In the genomic region with DNA sequence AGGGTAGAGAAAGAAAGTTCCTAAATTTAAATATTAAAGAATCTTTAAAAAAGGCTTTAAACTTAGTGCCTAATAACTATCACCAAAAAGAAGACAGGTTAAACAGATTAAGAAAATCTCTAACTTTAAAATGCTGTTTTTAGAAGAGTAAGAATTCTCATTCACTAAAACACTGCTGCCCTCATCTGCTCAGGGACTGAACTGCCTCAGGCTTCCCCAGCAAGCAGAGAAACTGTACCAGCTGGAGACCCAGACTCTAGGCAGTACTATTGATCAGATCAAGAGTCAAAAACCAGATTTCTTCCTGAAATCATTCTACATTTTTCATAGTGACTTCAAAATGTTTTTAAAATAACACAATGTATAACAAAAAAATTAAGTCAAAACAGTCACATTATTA, we compare ENCODE assay signal across 7 mouse cellular contexts. TPM values are rescaled to one million over a fixed set of nuclear protein-coding genes. Genes with fewer than 3 reads are reported as not detected.
DNase-seq lines count a peak whose midpoint lies in the region; TF ChIP-seq lines count a peak whose summit lies in the region.

No protein-coding gene starts in this region.

- peak; percentile 61 for TF ChIP-seq CTCF in cortical plate, adult 2 months (IDR thresholded peaks at IDR 0.05; ENCODE audit: extremely low read depth, insufficient read depth, low read length)

- TF ChIP-seq POLR2A in cortical plate, adult 2 months (IDR thresholded peaks at IDR 0.05; ENCODE audit: extremely low read depth, insufficient read depth, low read length): no peak

- DNase-seq in heart, postnatal 4 days: peak; percentile 36
- no peak for DNase-seq in heart, adult 8-10 months (ENCODE audit: low spot score)
- peak; percentile 46 for DNase-seq in right cerebral cortex, adult 2 months (ENCODE audit: low spot score in 2 of 2)
- DNase-seq in right cerebral cortex, postnatal 25 days: no peak
- peak; percentile 58 for DNase-seq in retina, embryonic 14.5 days (ENCODE audit: low spot score)
- DNase-seq in ovary, adult 18-20 months (ENCODE audit: low spot score): no peak

- H3K4me1 ChIP-seq in cortical plate, adult 2 months (ENCODE audit: control insufficient read depth, insufficient read depth, low read length): no peaks in the 10 kb centered on the region

- H3K27ac ChIP-seq in cortical plate, adult 2 months (ENCODE audit: insufficient read depth, low read length): no peak overlapping the region

- no peak overlapping the region for H3K4me3 ChIP-seq in cortical plate, adult 2 months (ENCODE audit: insufficient read depth, low read length)

RNA-seq across cellular contexts. Expression of a gene that starts 5.5 kb away (rescaled TPM):
- 100 to 1,000 TPM; 488 to 516 TPM for total RNA-seq in heart, postnatal 4 days (2021)
- 100 to 1,000 TPM; 215 to 326 (median 253) TPM for total RNA-seq in heart, adult 8-10 months (2022)
- polyA plus RNA-seq in cortical plate, adult 2 months (2012; rRNA removed): 118 and 135 TPM in 2 replicates

RNA-seq across cellular contexts. Expression of a gene that starts 29.0 kb away (rescaled TPM):
- total RNA-seq in heart, postnatal 4 days (2021): 10 to 100 TPM; 40.0 to 40.8 TPM
- 10 to 100 TPM; 21.7 to 23.3 (median 23.0) TPM for total RNA-seq in heart, adult 8-10 months (2022)
- 19.8 and 20.4 TPM in 2 replicates for polyA plus RNA-seq in cortical plate, adult 2 months (2012; rRNA removed)

RNA-seq across cellular contexts. Expression of a gene that starts 55.9 kb away (rescaled TPM):
- 1 to 10 TPM; 2.0 to 2.5 TPM for total RNA-seq in heart, postnatal 4 days (2021)
- under 1 TPM; 0.69 to 0.97 (median 0.92) TPM for total RNA-seq in heart, adult 8-10 months (2022)
- polyA plus RNA-seq in cortical plate, adult 2 months (2012; rRNA removed): 0.08 and 0.17 TPM in 2 replicates

Comparison
In these comparisons a context has a peak if more than half of its experiments do, and no peak if none do; other contexts are left out.
1. DNase-seq: peak in heart, postnatal 4 days (single experiment), right cerebral cortex, adult 2 months (2 of 2) and retina, embryonic 14.5 days (single experiment); none in heart, adult 8-10 months (single experiment), right cerebral cortex, postnatal 25 days (single experiment) and ovary, adult 18-20 months (single experiment).